Comparison of ENCODE assay signal across 11 mouse cellular contexts in the genomic region with DNA sequence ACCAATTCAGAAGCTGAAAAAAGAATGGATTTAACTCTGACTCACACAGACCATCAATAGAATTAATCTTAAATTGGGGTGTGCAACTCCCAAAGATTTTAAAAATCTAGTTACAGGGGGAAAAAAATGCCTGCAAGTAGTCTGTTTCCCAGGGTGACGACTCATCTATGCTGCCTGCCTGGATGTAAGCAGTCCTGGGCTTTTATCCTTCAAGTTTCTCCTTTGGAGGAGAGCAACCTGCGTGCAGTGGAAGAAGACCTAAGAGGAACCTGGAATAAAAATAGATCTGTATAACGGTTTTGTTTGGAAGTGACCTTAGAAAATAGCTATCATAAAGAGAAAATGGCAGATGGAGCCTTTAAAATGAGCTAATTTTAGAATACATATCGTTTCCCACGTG. TPM values are rescaled to one million over a fixed set of nuclear protein-coding genes. Genes with fewer than 3 reads are reported as not detected.
DNase-seq lines count a peak whose midpoint lies in the region; ATAC-seq and TF ChIP-seq lines count a peak whose summit lies in the region.
"Had no signal": no experiment of that assay in that cellular context is flagged by ENCODE, and none has a peak within 500 bp of the region (broad histone marks: within the 10 kb centered on the region; RNA-seq: fewer than 3 reads in every experiment).

No protein-coding gene starts in this region.

- no peak for ATAC-seq in hindbrain, embryonic 13.5 days (ENCODE audit: low FRiP score)
- ATAC-seq in hindbrain, embryonic 11.5 days (ENCODE audit: low FRiP score): no peak
- no peak for ATAC-seq in neural tube, embryonic 13.5 days (ENCODE audit: low read depth)
- ATAC-seq in hindbrain, postnatal 0 days: no peak
- ATAC-seq in stomach, postnatal 0 days (ENCODE audit: low FRiP score, low TSS enrichment): no peak

- H3K4me2 ChIP-seq in hindbrain, embryonic 13.5 days: peak overlapping the region; percentile 69; the same call in 1 of the 2 replicates
- no peak overlapping the region for H3K4me2 ChIP-seq in hindbrain, embryonic 11.5 days (replicated peaks; ENCODE audit: low read depth, low read length)
- H3K4me2 ChIP-seq in neural tube, embryonic 13.5 days: peak overlapping the region; percentile 72
- H3K4me2 ChIP-seq in hindbrain, postnatal 0 days (ENCODE audit: low read depth, low read length): peak overlapping the region; percentile 67
- peak overlapping the region; percentile 73 for H3K4me2 ChIP-seq in stomach, postnatal 0 days (replicated peaks; ENCODE audit: low read depth)

- TF ChIP-seq EP300 in stomach, postnatal 0 days (optimal IDR thresholded peaks at IDR 0.05): no peak

- 51% methylated on average over 5 of the region's 5 CpGs for WGBS in hindbrain, embryonic 13.5 days
- 61% methylated on average over 5 of the region's 5 CpGs for WGBS in hindbrain, embryonic 11.5 days
- WGBS in neural tube, embryonic 13.5 days: 55% methylated on average over 5 of the region's 5 CpGs
- WGBS in hindbrain, postnatal 0 days: 40% methylated on average over 5 of the region's 5 CpGs
- 28% methylated on average over 5 of the region's 5 CpGs for WGBS in stomach, postnatal 0 days

- H3K4me3 ChIP-seq in hindbrain, embryonic 13.5 days: no peak overlapping the region
- no peak overlapping the region for H3K4me3 ChIP-seq in hindbrain, embryonic 11.5 days (ENCODE audit: low read depth, low read length)
- 0 out of 2 replicates have a peak overlapping the region, but pooled peaks have one; percentile 87 for H3K4me3 ChIP-seq in neural tube, embryonic 13.5 days
- H3K4me3 ChIP-seq in hindbrain, postnatal 0 days (ENCODE audit: low read length): no peak overlapping the region
- 0 out of 2 replicates have a peak overlapping the region, but pooled peaks have one; percentile 98 for H3K4me3 ChIP-seq in stomach, postnatal 0 days (ENCODE audit: low read depth, low read length)

- 0 out of 2 replicates have a peak, but pooled peaks cover 2% of the 10 kb centered on the region for H3K9me3 ChIP-seq in hindbrain, embryonic 13.5 days
- H3K9me3 ChIP-seq in hindbrain, embryonic 11.5 days (ENCODE audit: control insufficient read depth, low read length): no peaks in the 10 kb centered on the region
- no peaks in the 10 kb centered on the region for H3K9me3 ChIP-seq in neural tube, embryonic 13.5 days
- H3K9me3 ChIP-seq in hindbrain, postnatal 0 days (ENCODE audit: low read length): no peaks in the 10 kb centered on the region
- H3K9me3 ChIP-seq in stomach, postnatal 0 days (ENCODE audit: control insufficient read depth, low read length): no peaks in the 10 kb centered on the region

- no peak overlapping the region for H3K9ac ChIP-seq in hindbrain, embryonic 13.5 days
- no peak overlapping the region for H3K9ac ChIP-seq in hindbrain, embryonic 11.5 days (ENCODE audit: low read depth, low read length)
- H3K9ac ChIP-seq in neural tube, embryonic 13.5 days: 0 out of 2 replicates have a peak overlapping the region, but pooled peaks have one; percentile 12
- H3K9ac ChIP-seq in hindbrain, postnatal 0 days (replicated peaks; ENCODE audit: low read length): no peak overlapping the region
- H3K9ac ChIP-seq in stomach, postnatal 0 days (ENCODE audit: low read length): no peak overlapping the region

- H3K4me1 ChIP-seq in hindbrain, embryonic 13.5 days (replicated peaks): peaks cover 12% of the 10 kb centered on the region
- no peaks in the 10 kb centered on the region for H3K4me1 ChIP-seq in hindbrain, embryonic 11.5 days (replicated peaks; ENCODE audit: control insufficient read depth, insufficient read depth, low read length)
- H3K4me1 ChIP-seq in neural tube, embryonic 13.5 days (replicated peaks): peaks cover 22% of the 10 kb centered on the region
- H3K4me1 ChIP-seq in hindbrain, postnatal 0 days (ENCODE audit: insufficient read depth, low read length): no peaks in the 10 kb centered on the region; the same call in 1 of the 2 replicates
- H3K4me1 ChIP-seq in stomach, postnatal 0 days (replicated peaks; ENCODE audit: control insufficient read depth, insufficient read depth): no peaks in the 10 kb centered on the region

- no peaks in the 10 kb centered on the region for H3K27me3 ChIP-seq in hindbrain, embryonic 13.5 days
- no peaks in the 10 kb centered on the region for H3K27me3 ChIP-seq in hindbrain, embryonic 11.5 days (ENCODE audit: control insufficient read depth, insufficient read depth, low read length)
- no peaks in the 10 kb centered on the region for H3K27me3 ChIP-seq in neural tube, embryonic 13.5 days
- H3K27me3 ChIP-seq in hindbrain, postnatal 0 days (ENCODE audit: insufficient read depth, low read length): no peaks in the 10 kb centered on the region
- H3K27me3 ChIP-seq in stomach, postnatal 0 days (ENCODE audit: control insufficient read depth, insufficient read depth, low read length): no peaks in the 10 kb centered on the region

- H3K27ac ChIP-seq in hindbrain, embryonic 13.5 days: no peak overlapping the region
- H3K27ac ChIP-seq in hindbrain, embryonic 11.5 days (ENCODE audit: low read depth, low read length): no peak overlapping the region
- no peak overlapping the region for H3K27ac ChIP-seq in neural tube, embryonic 13.5 days (replicated peaks)
- H3K27ac ChIP-seq in hindbrain, postnatal 0 days: no peak overlapping the region
- H3K27ac ChIP-seq in stomach, postnatal 0 days (replicated peaks): no peak overlapping the region

- no peaks in the 10 kb centered on the region for H3K36me3 ChIP-seq in hindbrain, embryonic 13.5 days
- no peaks in the 10 kb centered on the region for H3K36me3 ChIP-seq in hindbrain, embryonic 11.5 days (ENCODE audit: control insufficient read depth, insufficient read depth, low read length)
- H3K36me3 ChIP-seq in neural tube, embryonic 13.5 days: no peaks in the 10 kb centered on the region
- no peaks in the 10 kb centered on the region for H3K36me3 ChIP-seq in hindbrain, postnatal 0 days (ENCODE audit: insufficient read depth, low read length)
- no peaks in the 10 kb centered on the region for H3K36me3 ChIP-seq in stomach, postnatal 0 days (ENCODE audit: control insufficient read depth, insufficient read depth, low read length)

- TF ChIP-seq CTCF in hindbrain, postnatal 0 days (IDR thresholded peaks at IDR 0.05; ENCODE audit: low read depth): no peak
- no peak for TF ChIP-seq CTCF in stomach, postnatal 0 days (IDR thresholded peaks at IDR 0.05; ENCODE audit: low read depth)

- DNase-seq in hindbrain, embryonic 11.5 days (ENCODE audit: low spot score): no peak
- DNase-seq in neural tube, embryonic 10.5 days (ENCODE audit: extremely low spot score, low spot score): no peak
- no peak for DNase-seq in hindbrain, postnatal 0 days (ENCODE audit: low spot score)
- DNase-seq in stomach, postnatal 0 days (ENCODE audit: low spot score): no peak
- no peak for DNase-seq in cerebellum, postnatal 14 days
- no peak for DNase-seq in layer of hippocampus, adult 11-12 months (ENCODE audit: low spot score)
- DNase-seq: adrenal gland, postnatal 36 days; cerebellum, postnatal 25 days; lung, postnatal 4 days had no signal

RNA-seq across cellular contexts. Expression of gene Msl2, which starts 1.4 kb away (rescaled TPM):
- 5.4 and 6.6 TPM in 2 replicates for polyA plus RNA-seq in hindbrain, embryonic 13.5 days (2015; fragmentation: Nextera tagmentation; extraction: Ambion mirVana)
- polyA plus RNA-seq in hindbrain, embryonic 11.5 days (2014; fragmentation: Nextera tagmentation; extraction: Ambion mirVana): 5.9 and 6.7 TPM in 2 replicates
- polyA plus RNA-seq in neural tube, embryonic 13.5 days (2015; fragmentation: Nextera tagmentation; extraction: Ambion mirVana): 4.8 TPM in 2 replicates
- 27.9 and 34.2 TPM in 2 replicates for total RNA-seq in hindbrain, postnatal 0 days (2014; rRNA removed)
- polyA plus RNA-seq in hindbrain, postnatal 0 days (2015; fragmentation: Nextera tagmentation; extraction: Ambion mirVana): 4.9 and 5.0 TPM in 2 replicates
- 3.0 and 3.5 TPM in 2 replicates for polyA plus RNA-seq in stomach, postnatal 0 days (2015; fragmentation: Nextera tagmentation; extraction: Ambion mirVana)

RNA-seq across cellular contexts. Expression of gene Pccb, which starts 37.8 kb away (rescaled TPM):
- polyA plus RNA-seq in hindbrain, embryonic 13.5 days (2015; fragmentation: Nextera tagmentation; extraction: Ambion mirVana): 22.1 and 25.3 TPM in 2 replicates
- 14.3 and 18.0 TPM in 2 replicates for polyA plus RNA-seq in hindbrain, embryonic 11.5 days (2014; fragmentation: Nextera tagmentation; extraction: Ambion mirVana)
- polyA plus RNA-seq in neural tube, embryonic 13.5 days (2015; fragmentation: Nextera tagmentation; extraction: Ambion mirVana): 21.3 and 21.4 TPM in 2 replicates
- total RNA-seq in hindbrain, postnatal 0 days (2014; rRNA removed): 56.9 and 62.0 TPM in 2 replicates
- 33.1 and 33.2 TPM in 2 replicates for polyA plus RNA-seq in hindbrain, postnatal 0 days (2015; fragmentation: Nextera tagmentation; extraction: Ambion mirVana)
- polyA plus RNA-seq in stomach, postnatal 0 days (2015; fragmentation: Nextera tagmentation; extraction: Ambion mirVana): 28.7 and 29.9 TPM in 2 replicates

Comparison
In these comparisons a context has a peak if more than half of its experiments do, and no peak if none do; other contexts are left out.
1. H3K4me3 ChIP-seq: peak in neural tube, embryonic 13.5 days (single experiment) and stomach, postnatal 0 days (single experiment); none in hindbrain, embryonic 13.5 days (single experiment), hindbrain, embryonic 11.5 days (single experiment) and hindbrain, postnatal 0 days (single experiment).